Mouse (Mus musculus) lung, adult 2 months (tissue): Measurements from ENCODE around the gene Naa80. TPM values are rescaled to one million over a fixed set of nuclear protein-coding genes. Genes with fewer than 3 reads are reported as not detected.

Experiments
- DNase-seq: peaks from one replicate; pipeline ENCODE4 v3.0.0; 2022
- H3K4me1 ChIP-seq: fragments of 200-500 bp; 2 replicates; pipeline ENCODE4 v1.6.1; 2011; ENCODE audit warnings: low read length; ENCODE audit not compliant: control insufficient read depth, insufficient read depth
- H3K4me3 ChIP-seq: fragments of 200-500 bp; replicated peaks from 2 replicates; pipeline ENCODE3; 2011; ENCODE audit warnings: low read depth, mild to moderate bottlenecking, control low read depth, low read length; ENCODE audit errors: extremely low read depth
- CTCF ChIP-seq: fragments of 200-500 bp; IDR thresholded peaks from 2 replicates; pipeline ENCODE4 v1.5.1; 2011; ENCODE audit warnings: mild to moderate bottlenecking, low read length, control low read depth; ENCODE audit not compliant: insufficient read depth
- POLR2A ChIP-seq: fragments of 200-500 bp; IDR thresholded peaks from 2 replicates; pipeline ENCODE4 v1.6.1; 2011; ENCODE audit warnings: low read depth, mild to moderate bottlenecking, control low read depth, low read length, borderline replicate concordance; ENCODE audit errors: extremely low read depth
- WGBS: fragments of 180-500 bp; shearing (Covaris S2); methylation state at CpG from one replicate; pipeline ENCODE4 v1.1.7; 2018; 5-methylcytosine and 5-hydroxymethylcytosine counted together
- polyA plus RNA-seq: library from polyadenylated mRNA; depleted of rRNA; stranded (reverse); fragments of >200 nt; gene quantifications from 2 replicates; pipeline ENCODE4 v1.2.3, GENCODE M21; 2012; rRNA removed

Naa80 gene
- polyA plus RNA-seq, 1 experiment: 87.8 TPM

GRCm38 (mm10) chr9:107631861-107632260 lies 53.2 kb downstream of the Naa80 start:
- H3K4me1 ChIP-seq: peaks cover 60% of the 10 kb centered on the region
- WGBS: 80% methylated on average over 8 of the region's 8 CpGs
- DNase-seq: no peak
- TF ChIP-seq CTCF (no peak), POLR2A (no peak)
- no peak overlapping the region for H3K4me3 ChIP-seq

- peak; percentile 60 for DNase-seq
- Histone ChIP-seq H3K4me1 (peaks cover 58% of the 10 kb centered on the region), H3K4me3 (peak overlapping the region; percentile 87)
- TF ChIP-seq POLR2A: peak; percentile 20; the same call in 1 of the 2 replicates
- no peak for TF ChIP-seq CTCF
- 15% methylated on average over 6 of the region's 6 CpGs for WGBS
Observed at GRCm38 (mm10) chr9:107632478-107632877, 53.8 kb downstream of the Naa80 start.

GRCm38 (mm10) chr9:107633091-107633660 lies 54.5 kb downstream of the Naa80 start:
- TF ChIP-seq POLR2A (peak; percentile 83; the same call in 1 of the 2 replicates), CTCF (no peak)
- peak overlapping the region; percentile 87 for H3K4me3 ChIP-seq
- peaks cover 51% of the 10 kb centered on the region for H3K4me1 ChIP-seq
- 1% methylated on average over 33 of the region's 33 CpGs for WGBS
- DNase-seq: peak; percentile 83

Other genes with a start within 250 kb of the Naa80 start
- 16.9 and 21.0 TPM in 2 replicates for gene Hemk1, start 240.5 kb upstream of the Naa80 start, polyA plus RNA-seq
- gene 6430571L13Rik, start 238.3 kb upstream of the Naa80 start, polyA plus RNA-seq: 0.34 and 1.1 TPM in 2 replicates
- 0.72 and 1.2 TPM in 2 replicates for gene Cacna2d2, start 179.3 kb upstream of the Naa80 start, polyA plus RNA-seq
- gene Tmem115, start 44.9 kb upstream of the Naa80 start, polyA plus RNA-seq: 57.6 and 59.4 TPM in 2 replicates
- 35.6 and 37.1 TPM in 2 replicates for gene Cyb561d2, start 36.7 kb upstream of the Naa80 start, polyA plus RNA-seq
- 24.8 and 31.3 TPM in 2 replicates for gene Nprl2, start 36.7 kb upstream of the Naa80 start, polyA plus RNA-seq
- gene Zmynd10, start 31.6 kb upstream of the Naa80 start, polyA plus RNA-seq: 12.8 and 13.2 TPM in 2 replicates
- 43.7 and 45.5 TPM in 2 replicates for gene Rassf1, start 27.3 kb upstream of the Naa80 start, polyA plus RNA-seq
- 46.0 and 46.7 TPM in 2 replicates for gene Tusc2, start 15.6 kb upstream of the Naa80 start, polyA plus RNA-seq
- gene Hyal2, start 10.9 kb upstream of the Naa80 start, polyA plus RNA-seq: 235 and 342 TPM in 2 replicates
- gene Hyal1, start 2.0 kb upstream of the Naa80 start, polyA plus RNA-seq: 19.6 and 26.5 TPM in 2 replicates
- gene Hyal3, start 1.9 kb downstream of the Naa80 start, polyA plus RNA-seq: 1.7 and 1.8 TPM in 2 replicates
- gene Ifrd2, start 8.8 kb downstream of the Naa80 start, polyA plus RNA-seq: 41.5 and 41.8 TPM in 2 replicates
- gene Sema3b, start 30.3 kb downstream of the Naa80 start, polyA plus RNA-seq: 81.0 and 95.6 TPM in 2 replicates
- 844 and 991 TPM in 2 replicates for gene Gnai2, start 56.5 kb downstream of the Naa80 start, polyA plus RNA-seq
- 1.8 and 16.1 TPM in 2 replicates for gene Slc38a3, start 90.6 kb downstream of the Naa80 start, polyA plus RNA-seq
- 0.09 and 0.20 TPM in 2 replicates for gene Gnat1, start 100.8 kb downstream of the Naa80 start, polyA plus RNA-seq
- gene Sema3f, start 131.6 kb downstream of the Naa80 start, polyA plus RNA-seq: 318 and 413 TPM in 2 replicates
- 54.0 and 77.1 TPM in 2 replicates for gene Rbm5, start 192.1 kb downstream of the Naa80 start, polyA plus RNA-seq